Mouse (Mus musculus) c-Kit-positive CD71-positive TER-119-positive erythroid progenitor cells, embryonic 14.5 days (primary cell): Measurements from ENCODE around the gene Fbxl12.
"Not testable (repeated sequence)": the region's sequence is repeated elsewhere in the genome, so short reads cannot be mapped to it uniquely, and the experiment has no call there.

Experiments used
- DNase-seq: peaks from one replicate; pipeline ENCODE4 v3.0.0-alpha.2; 2013; ENCODE audit warnings: low spot score

The Fbxl12 gene

DNA sequence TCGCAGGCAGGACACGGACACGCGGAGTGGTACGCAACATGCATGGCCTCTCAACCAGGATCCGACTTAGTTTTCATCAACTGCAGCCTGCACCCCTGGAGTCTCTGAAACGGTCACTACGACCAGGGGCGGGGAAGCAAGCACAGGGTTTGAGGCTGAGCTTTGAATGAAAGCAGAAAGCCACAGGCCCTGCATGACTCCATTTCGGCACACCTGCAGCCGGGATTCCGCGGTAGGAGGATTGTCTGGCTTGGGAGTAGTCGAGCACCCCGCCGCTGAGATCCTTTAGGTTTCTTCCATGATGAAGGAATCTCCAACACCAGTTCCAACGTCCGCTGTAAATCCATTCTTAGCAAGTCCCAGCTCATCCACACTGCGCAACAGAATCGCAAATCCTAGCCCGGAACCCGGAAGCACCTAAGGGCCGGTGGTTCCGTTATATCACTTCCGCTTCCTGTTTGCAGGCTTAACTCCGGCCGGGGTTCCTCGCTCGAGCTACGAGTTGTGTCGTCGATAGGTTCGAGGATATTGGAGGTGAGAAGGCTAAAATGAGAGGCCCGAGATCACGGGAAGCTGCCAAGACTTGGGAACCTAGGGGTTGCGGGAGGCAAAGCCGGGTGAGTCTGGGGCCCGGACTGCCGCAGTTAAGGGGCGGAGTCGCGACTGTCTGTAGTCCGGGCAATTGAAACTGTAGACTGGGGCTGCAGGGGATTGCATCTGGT is at the start of gene Fbxl12:
Gene Fbxl12 (minus strand): TSS at position 408 of the 722 bp plus-strand sequence.
- peak; percentile 69 for DNase-seq

DNA sequence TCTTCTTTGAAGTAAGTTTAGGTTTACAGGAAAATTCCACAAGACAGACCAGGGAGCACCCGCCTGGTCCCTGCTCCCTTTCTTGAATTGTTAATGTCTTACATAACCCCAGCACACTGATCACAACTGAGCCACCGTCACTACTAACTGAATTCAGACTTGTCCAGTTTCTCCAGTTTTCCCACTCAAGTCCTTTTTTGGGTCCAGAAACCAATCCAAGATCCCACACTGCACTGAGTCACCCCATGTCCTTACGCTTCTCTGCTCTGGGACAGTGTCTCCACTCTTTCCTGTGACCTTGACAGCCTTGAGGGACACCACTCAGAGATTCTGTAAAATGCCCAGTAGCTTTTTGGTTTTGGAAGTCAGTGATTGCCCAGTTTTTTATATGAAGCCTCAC is 48.3 kb upstream of the Fbxl12 start:
- DNase-seq: no peak

DNA sequence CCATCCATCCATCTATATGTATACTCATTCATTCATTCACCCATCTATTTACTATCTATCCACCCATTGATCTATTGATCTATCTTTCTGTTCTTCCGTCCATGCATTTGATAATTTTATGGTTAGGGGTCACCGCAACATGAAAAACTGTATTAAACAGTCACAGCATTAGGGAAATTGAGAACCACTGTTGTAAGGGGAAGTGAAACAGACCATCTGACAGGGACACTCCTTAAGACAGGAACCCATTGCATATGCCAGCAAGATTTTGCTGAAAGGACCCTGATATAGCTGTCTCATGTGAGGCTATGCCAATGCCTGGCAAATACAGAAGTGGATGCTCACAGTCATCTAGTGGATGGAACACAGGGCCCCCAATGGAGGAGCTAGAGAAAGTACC is 45.9 kb upstream of the Fbxl12 start:
- not testable (repeated sequence) for DNase-seq

DNA sequence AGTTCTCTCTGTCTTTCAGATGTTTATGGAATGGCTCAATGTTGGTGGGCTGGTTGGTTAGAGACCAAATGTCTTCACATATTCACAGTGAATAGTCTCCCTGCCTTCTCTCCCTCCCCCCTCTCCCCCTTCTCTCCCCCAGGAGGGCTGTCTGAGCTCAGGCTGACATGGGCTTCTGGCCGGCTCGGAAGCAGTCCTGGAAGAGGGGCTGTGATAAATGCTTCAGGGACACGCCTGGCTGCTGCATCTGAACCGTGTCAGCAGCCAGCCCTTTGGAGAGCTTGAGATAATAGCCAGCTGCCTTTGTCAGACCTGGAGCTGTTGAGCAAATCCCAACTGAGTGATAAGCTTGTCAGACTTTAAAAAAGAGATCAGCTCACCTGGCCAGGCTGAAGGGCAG is 45.3 kb upstream of the Fbxl12 start:
- no peak for DNase-seq

DNA sequence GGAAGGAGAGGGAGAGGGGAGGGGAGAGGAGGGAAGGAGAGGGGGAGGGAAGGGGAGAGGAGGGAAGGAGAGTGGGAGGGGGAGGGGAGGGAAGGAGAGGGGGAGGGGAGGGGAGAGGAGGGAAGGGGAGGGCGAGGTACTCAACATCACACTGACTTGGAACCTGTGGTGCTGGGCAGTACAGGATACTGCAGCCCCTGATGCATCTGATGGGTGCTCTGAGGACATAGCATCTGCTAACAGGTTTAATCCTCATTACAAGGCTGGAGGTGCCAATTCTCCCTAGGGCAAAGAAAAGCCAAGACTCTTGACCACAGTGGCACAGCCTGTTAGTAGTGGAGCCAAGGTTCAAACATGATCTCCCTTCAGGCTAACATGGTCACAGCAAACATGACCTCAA is 44.8 kb upstream of the Fbxl12 start:
- DNase-seq: no peak

DNA sequence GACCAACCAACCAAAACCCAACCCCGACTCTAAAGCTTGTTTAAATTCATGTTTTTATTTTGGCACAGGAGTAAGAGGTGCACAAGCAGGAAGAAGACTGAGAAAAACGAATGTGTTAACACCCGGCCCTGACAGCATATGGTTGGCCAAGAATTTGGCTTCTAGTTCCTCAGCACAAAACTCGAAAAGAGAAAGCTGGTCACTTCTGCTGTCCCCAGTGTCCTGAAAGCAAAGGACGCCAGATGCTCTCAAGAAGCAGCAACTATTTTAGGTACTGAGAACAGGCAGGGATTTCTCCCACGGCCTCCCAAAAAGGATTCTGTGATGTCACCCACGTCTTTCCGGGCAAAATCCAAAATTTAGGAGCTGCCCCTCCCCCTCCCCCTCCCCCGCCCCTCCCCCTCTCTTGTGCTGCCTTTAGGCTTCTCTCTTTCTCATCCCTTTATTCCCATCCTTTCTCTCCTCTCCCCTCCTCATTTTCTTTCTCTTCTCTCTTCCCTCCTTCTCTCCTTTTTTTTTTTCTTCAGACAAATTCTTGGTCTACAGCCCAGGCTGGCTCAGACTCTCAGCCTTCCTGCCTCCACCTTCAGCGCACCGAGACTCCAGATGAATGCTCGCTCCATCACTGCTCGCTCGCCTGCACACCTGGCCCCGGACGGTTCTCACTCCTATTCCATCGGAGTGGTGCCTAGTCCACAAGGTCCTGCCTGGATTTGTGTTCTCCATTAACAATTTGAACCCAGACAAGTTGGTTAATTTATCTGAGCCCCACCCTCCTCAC is 40.7 kb upstream of the Fbxl12 start:
- DNase-seq: no peak

DNA sequence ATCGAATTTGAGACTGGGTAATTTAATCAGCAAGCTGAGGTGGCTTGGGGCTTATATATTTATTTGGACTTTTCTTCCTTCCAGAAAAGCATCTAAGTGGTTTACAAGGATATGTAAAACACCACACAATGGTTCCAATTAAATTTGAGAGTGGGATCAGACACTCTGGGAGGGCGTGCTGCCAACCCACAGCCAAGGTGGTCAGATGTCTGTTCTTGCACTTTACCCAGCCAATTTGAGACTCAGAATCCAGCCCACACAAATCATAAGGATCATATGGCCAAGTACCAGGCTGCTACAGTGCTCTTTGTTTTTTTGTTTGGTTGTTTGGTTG is 37.8 kb upstream of the Fbxl12 start:
- DNase-seq: no peak

DNA sequence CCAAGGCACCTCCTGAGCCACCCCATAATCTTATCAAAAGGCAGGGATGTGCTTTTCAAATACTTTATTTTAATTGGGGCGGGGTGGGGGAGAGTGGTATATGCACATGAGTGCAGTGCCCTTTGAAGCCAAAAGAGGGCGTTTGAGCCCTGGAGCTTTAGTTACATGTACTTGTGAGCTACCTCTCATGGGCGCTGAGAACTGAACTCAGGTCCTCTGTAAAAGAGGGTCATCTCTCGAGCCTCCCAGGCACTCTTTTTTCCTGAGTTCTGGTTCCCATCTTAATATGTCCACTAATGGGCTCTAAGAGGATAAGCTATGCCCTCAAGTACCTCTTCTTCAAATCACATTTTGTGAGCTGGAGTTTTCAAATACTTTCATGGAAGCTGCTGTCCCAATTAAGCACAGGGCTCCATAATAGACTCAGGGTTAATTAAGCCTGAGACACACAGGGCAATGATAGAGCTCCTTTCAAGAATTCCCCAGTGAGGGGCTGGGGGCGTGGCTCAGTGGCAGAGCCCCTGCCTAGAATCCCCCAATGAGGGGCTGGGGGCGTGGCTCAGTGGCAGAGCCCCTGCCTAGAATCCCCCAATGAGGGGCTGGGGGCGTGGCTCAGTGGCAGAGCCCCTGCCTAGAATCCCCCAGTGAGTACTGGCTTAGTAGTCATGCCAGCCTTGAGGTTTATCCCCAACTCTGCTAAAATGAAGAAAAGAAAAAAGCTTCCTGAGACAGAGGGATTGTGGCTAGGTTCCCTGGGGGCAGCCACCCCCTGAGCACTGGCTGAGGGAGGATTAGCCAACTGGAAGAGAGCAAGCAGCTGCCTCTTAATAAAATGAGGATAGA is 37.2 kb upstream of the Fbxl12 start:
- no peak for DNase-seq

DNA sequence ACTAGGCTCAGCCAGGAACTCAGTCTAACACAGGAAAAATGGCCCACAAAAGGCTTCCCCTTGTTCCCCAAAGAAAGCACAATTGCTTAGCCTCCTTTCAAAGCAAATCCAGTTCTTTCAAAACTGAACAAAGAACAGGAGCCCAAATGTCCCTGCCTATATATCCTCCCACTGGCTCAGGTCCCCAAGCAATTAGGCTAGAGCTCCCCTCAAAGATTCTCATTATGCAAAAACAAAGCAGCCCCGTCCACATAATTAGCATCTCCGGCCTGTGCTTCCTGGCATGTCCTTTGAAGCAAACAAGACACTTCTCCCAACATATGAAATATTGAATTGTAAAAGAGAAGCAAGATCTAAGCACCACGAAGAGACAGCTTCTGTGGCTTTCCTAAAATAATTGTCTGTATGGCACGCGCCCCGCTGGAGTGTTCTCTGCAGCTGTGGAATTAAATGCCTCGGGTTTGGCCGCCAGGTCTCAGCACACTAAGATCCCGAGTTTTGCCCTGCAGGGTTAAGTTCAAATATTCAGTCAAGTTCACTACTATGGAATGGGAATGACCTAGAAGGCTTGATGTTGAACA is 35.9 kb upstream of the Fbxl12 start:
- DNase-seq: no peak

DNA sequence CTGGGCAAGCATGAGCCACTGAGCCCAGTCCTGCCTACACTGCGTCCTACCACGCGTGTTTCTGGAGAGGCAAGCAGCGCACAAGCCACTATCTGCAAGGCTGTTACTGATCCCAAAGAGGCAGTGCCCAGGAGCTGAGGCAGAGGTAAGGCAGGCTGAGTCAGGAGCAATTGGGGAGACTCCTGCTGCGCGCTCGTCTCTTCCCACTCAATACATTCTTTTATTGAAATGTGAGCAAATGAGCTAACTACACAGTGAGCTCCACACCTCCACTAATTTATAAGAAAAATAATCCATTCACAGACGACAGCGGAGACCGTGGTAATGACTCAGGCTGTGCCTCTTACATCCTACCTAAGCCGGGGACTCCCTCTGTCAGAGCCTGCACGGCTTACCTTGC is 33.3 kb upstream of the Fbxl12 start:
- DNase-seq: no peak

DNA sequence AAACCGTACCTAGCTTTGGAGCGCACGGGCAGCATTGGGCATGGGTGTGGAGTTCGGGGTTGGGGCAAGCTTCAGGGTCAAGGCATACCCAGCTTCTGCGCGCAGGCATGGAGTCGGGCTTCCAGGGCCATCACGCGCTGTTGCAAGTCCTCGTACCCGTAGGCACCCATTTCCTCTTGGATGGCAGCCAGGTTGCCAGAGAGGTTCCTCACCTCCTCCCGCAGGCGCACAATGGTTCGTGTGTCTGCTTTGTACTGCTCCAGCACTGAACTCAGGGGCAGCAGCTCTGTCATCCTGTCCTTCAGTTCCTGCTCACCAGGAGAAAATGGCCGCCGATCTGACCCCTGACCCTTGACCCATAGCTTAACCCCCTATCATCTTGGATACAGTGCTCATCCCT is 27.5 kb upstream of the Fbxl12 start:
- DNase-seq: no peak

DNA sequence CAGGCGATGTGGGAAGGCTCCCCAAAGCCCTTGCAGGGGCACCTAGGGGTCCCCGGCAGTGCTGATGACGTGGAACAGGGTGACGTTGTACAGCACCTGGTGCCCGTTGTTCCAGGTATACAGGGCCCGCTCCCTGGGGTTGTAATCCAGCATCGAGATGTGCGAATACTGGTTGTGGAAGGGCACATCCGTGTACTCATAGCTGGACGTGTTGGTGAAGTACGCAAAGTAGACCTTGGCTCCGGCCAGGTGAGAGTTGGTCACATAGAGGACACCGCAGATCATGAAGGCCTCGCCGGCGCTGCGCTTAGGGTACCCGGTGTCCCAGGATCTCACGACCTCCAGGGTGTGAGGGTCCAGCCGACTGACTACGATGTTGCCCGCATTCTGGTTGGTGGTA is 23.5 kb upstream of the Fbxl12 start:
- no peak for DNase-seq

DNA sequence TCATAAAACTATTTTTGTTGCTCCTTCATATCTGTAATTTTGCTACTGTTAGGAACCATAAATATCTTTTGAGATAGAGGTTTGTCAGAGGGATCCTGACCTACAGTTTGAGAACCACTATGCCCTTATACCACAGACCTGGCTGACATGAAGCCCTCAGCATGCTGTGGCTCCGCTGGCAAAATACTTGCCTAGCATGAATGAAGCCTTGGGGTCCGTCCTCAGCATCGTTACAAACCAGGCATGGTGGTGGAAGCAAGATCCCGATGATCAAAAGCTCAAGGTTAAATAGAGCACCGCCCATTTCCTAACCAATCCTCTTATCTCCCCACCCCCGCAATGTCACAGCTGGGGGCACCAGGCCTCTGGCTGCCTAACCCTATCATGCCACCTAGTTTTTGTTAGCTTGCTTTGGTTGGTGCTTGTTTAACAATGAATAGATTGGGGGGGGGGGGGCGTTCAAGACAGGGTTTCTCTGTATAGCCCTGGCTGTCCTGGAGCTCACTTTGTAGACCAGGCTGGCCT is 22.0 kb upstream of the Fbxl12 start:
- no peak for DNase-seq

DNA sequence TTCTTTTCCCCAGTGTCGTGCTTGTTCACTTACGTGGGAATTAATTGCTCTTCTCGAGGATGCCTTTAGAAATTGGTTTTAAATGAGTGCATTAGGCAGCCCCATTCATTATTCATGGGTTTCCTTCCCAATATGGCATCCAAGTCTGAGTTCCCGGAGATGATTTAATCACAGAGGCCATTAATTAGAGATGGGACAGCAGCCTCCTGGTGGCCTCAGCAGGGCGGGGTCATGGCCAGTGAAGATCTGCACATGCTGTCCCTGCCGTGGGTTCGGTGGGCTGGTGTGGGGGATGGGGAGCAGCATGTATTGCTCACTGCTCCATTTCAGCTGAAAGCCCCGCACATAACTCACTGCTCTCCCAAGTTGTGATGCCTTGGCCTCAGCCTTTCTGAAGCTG is 21.4 kb upstream of the Fbxl12 start:
- DNase-seq: no peak

DNA sequence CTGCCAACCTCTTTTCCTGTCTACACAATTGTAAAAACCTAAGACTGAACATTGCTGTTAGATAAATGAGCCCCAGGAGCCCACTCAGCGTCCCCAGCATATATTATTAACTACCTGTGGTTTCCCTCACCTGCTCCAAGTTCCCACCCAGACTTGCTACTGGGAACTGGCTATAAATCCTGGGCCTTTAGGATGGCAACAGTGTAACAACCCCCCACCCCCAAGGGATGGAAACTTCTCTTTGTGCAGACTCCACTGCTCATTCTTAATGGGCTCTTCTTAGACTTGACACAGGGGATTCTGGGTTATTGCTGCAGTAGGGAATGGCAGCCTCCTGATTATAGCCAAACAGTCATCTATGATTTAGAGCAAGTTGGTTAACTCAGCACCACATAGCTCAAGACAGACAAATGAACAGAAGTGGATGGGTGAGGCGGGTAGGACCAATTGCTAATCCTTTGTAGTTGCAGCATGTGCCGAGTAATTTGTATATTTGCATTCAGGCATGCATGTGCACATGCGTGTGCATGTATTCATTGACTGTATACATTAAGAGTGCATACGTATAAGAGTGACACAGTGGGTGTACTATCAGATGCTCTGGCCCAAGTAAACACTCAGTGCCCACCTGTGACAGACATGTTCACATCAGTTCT is 20.5 kb upstream of the Fbxl12 start:
- DNase-seq: no peak

DNA sequence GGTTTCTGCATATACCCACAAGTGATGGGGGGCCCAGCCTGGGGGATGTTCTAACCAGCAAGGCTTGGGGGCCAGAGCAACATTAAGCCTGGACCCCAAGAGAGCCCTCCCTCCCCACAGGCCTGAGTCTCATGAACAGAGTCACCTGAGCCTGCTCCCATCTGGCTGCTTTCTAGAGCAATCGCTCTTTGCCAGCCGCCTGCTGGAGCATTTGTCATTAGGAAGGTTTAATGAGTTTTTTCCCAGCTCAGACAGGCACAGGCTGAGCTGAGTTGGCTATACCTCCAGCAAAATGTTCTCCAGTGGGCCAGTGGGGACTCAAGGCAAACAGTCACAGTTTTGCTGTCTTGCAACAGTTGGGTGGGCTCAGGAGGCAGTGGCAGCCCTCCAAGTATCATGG is 19.8 kb upstream of the Fbxl12 start:
- no peak for DNase-seq

DNA sequence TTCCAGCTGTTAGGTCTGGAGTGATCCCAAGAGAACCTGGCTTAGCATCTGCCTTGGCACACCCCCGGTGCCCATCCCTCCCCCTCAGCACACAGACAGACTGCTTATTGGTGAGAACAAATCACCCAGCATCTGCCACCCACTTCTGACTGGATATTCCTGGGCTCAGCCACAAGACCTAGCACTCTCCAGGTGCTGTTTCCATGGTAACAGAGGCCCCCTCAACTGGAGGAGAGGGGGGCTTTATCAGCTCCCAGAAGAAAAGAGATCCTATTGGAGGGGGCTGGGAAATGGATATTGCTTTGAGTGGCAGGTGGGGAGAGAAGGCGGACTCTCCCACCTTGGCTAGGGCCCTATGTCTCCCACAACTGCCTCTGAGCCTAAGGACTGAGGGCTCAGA is 19.4 kb upstream of the Fbxl12 start:
- DNase-seq: no peak

DNA sequence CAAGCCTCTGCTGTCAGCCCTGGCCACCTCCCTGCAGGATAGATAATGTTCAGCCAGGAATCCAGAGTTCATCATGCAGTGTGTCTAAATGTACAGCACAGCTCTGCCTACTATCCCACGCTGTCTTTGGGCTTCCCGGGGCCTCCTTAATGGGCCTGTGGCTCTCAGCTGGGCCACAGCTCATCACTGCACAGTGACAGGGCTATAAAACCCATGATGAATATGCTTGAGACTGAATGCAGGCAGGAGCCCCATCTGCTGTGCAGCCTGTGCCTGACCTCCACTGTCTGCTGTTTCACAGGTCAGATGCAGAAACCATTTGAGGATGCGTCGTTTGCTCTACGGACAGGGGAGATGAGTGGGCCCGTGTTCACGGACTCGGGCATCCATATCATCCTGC is 18.3 kb upstream of the Fbxl12 start:
- DNase-seq: no peak

DNA sequence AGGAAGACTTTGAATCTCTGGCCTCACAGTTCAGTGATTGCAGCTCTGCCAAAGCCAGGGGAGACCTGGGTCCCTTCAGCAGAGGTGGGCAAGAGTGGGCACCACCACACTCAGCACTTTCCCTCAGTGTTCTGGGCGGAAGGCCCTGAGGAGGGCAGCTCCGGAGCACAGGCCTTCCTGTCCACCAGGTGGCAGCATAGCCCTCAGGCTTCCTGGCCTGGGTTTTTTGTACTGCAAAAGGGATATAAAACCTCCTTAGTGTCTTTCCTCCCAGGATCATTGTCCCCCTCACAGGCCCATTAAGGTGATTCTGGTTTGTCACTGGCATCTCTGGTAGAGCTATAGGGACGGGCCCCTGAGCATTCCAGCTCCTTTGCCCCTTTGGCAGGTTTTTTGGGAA is 17.8 kb upstream of the Fbxl12 start:
- DNase-seq: no peak

DNA sequence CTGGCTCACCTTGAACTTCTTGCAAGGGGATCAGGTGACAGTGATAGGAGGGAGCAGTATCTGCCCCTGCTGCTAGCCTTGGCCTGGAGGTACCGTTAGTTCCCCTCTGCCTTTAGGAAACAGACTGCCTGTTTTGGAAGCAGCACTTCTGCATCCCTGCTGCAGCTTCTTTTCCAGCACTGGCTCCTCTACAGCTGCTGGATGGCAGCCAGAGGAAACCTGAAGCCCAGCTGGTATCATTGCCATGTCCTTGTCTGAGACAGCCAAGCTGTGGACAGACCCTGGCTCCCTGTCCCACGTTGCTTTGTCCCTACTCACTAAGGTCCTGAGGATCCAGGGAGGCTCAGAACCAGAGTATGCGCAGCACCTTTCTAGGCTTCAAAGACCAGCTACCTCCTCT is 13.0 kb upstream of the Fbxl12 start:
- no peak for DNase-seq

DNA sequence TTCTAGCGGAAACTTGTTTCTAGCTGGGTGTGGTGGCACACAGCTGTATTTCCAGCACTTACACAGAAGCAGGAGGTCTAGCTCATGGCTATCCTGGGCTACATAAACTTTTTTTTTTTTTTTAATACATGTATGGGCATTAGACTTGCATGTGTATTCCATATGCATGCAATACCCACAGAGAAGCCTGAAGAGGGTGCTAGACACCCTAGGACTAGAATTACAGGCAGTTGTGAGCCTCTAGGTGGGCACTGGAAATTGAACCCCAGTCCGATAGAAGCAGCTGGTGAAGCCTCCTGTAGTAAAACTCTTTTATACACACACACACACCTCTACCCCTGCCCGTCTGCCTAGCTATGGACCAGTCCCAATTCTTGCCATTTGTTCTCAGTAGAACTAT is 9.3 kb upstream of the Fbxl12 start:
- DNase-seq: no peak

DNA sequence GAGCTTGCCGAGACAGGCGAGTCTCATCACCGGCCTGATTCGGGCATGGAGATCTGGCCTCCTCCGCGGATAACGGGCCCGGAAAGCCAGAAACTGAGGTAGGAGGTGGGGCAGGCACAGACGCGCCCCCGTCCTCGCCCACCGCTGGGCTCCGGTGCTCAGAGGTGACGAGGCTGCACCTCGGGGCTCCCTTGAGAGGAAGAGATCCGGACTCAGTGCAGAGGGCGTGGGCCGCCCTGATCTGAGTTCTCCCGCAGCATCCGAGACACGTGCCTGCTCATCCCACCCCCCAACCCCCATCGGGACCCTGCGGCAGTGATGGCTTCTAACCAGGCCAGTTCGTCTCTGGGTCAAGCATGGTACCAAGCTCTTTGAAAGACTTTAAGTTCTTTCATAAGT is 7.7 kb upstream of the Fbxl12 start:
- no peak for DNase-seq
